Mouse (Mus musculus) right cerebral cortex, postnatal 10 days (tissue): ENCODE results near the gene Fxyd7.

ENCODE experiments used
- DNase-seq, 2 experiments: peaks; one replicate each; pipeline ENCODE4 v3.0.0; 2021; ENCODE audit warnings: low spot score in 2 of 2

Fxyd7 gene

DNA sequence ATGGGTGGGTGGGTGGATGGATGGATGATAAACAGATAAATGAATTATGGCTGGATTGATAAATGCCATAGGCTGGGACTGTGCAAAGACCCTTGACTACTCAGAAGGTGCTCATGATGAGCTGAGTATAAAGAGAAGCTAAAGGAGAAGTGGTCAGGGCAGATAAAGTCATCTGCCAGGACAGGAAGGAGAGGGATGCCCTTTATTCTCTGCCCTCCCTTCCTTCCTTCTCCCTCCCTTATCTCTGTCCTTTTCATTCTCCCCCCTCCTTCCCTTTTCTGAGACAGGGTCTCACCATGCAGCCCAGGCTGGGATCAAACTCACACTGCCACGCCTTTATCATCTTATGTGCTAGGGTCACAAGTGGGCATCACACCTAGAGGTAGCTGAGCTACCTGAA, 43.5 kb downstream of the Fxyd7 start:
- no peak for DNase-seq

DNA sequence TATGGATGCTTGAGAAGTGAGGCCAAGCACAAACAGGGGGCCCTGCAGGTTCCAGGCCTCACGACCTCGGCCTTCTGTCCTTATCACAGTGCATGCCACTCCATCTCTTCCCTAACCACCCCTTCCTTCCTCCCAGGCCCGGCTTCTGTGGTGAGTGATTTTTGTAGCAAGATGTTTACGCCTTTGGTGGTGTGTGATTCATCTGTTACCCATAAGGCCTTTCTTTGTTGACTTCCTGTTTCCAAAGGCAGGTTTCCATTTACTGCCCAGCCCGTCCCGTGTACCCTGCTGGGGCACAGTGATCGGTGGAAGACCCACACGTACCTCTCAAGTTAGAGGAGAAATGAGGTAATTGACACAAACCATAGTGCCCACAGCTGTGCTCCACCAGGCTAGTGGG, 48.6 kb downstream of the Fxyd7 start:
- DNase-seq: no peak

DNA sequence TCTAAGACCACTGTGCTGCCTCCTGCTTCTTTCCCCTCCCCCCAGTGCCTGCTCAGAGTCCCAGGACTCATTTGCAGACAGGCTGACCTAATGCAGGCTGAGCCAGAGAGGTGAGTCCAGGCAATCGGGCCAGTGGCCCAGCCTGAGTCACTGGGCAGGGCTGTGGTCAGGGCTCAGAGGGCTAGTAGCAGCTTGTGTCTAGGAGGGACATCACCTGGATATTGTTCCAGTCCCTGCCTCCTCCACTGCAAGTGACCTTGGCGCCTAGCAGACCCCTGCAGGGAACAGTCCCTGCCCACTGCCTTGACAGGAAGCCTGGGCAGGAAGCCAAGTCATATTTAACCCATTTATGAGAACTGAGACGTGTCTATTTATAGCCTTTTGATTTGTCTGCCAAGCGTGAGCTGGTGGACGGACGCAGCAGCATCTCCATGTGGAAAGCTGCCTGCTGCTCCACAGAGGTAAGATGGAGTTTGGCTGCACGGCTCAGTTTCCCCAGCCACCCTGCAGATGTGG, 50.7 kb downstream of the Fxyd7 start:
- peak; percentile 43 to 68 for DNase-seq

DNA sequence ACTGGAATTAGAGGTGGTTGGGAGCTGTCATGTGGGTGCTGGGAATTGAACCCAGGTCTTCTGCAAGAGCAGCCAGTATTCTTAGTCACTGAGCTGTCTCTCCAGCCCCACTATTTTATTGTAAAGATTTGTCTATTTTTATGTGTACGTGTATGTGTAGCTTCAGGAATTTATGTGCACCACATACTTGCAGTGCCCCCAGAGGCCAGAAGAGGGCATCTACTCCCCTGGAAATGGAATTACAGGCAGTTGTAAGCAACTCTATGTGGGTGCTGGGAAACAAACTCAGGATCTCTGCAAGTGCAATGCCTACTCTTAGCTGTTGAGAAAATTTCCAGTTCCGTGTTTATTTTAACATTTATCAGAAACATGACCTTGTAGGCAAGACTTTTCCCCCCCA, 54.8 kb downstream of the Fxyd7 start:
- DNase-seq: no peak

DNA sequence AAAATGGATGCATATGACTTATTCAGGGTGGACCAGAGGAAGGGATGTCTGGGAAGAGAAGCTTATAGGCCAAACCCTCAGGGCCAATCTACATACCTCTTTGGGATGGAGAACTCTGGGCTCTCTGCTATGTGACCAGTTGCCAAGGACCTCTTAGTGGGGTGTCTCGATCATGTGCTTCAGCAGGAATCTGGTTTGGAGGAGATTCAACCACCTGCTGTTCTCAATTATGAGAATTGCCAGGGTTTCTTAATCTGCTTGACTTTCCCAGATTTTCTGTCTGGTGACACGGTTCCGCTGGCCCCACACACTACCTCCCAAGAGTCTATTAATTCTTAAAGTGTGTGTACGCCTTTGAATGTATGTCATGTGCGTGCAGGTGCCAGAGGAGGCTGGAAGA, 57.3 kb downstream of the Fxyd7 start:
- DNase-seq: no peak
